Mouse (Mus musculus) hindbrain, postnatal 0 days (tissue): ENCODE measurements around the gene Ptges. TPM values are rescaled to one million over a fixed set of nuclear protein-coding genes. Genes with fewer than 3 reads are reported as not detected.
A peak's percentile ranks its signal among the peaks of the same experiment; 100 is the strongest.
"Not testable (repeated sequence)": the region's sequence is repeated elsewhere in the genome, so short reads cannot be mapped to it uniquely, and the experiment has no call there.

Experiments used
- ATAC-seq: fragments of 200-750 bp; cut with Nextera tagmentation; 2 replicates; pipeline ENCODE4 v1.8.0; 2017; ENCODE audit warnings: mild to moderate bottlenecking, moderate TSS enrichment, moderate library complexity
- DNase-seq: peaks from one replicate; pipeline ENCODE4 v3.0.0-alpha.2; 2015; ENCODE audit warnings: low spot score
- H3K27ac ChIP-seq: fragments of 300-500 bp; sonication (generic); 2 replicates; pipeline ENCODE4 v1.5.1; 2014; ENCODE audit warnings: mild to moderate bottlenecking
- H3K27me3 ChIP-seq: fragments of 300-500 bp; sonication (generic); 2 replicates; pipeline ENCODE4 v1.6.1; 2014; ENCODE audit warnings: low read length, mixed read lengths; ENCODE audit not compliant: insufficient read depth
- H3K36me3 ChIP-seq: fragments of 300-500 bp; sonication (generic); 2 replicates; pipeline ENCODE4 v1.6.1; 2014; ENCODE audit warnings: low read length, mixed read lengths; ENCODE audit not compliant: insufficient read depth
- H3K4me1 ChIP-seq: fragments of 300-500 bp; sonication (generic); 2 replicates; pipeline ENCODE4 v1.6.1; 2014; ENCODE audit warnings: antibody characterized with exemption, low read length, mixed read lengths; ENCODE audit not compliant: insufficient read depth
- H3K4me2 ChIP-seq: fragments of 300-500 bp; sonication (generic); 2 replicates; pipeline ENCODE4 v1.6.1; 2014; ENCODE audit warnings: low read depth, mild to moderate bottlenecking, low read length, moderate library complexity, mixed read lengths
- H3K4me3 ChIP-seq: fragments of 300-500 bp; sonication (generic); 2 replicates; pipeline ENCODE4 v1.5.1; 2014; ENCODE audit warnings: low read length
- H3K9ac ChIP-seq: fragments of 300-500 bp; sonication (generic); replicated peaks from 2 replicates; pipeline ENCODE4 v1.6.1; 2014; ENCODE audit warnings: mild to moderate bottlenecking, low read length, moderate library complexity, mixed read lengths
- H3K9me3 ChIP-seq: fragments of 300-500 bp; sonication (generic); 2 replicates; pipeline ENCODE4 v1.6.1; 2016; ENCODE audit warnings: low read length, mixed read lengths
- CTCF ChIP-seq: IDR thresholded peaks from 2 replicates; pipeline ENCODE4 v1.5.1; 2016; ENCODE audit warnings: antibody characterized with exemption, control low read depth, low read depth
- WGBS: fragments of 180-500 bp; shearing (Covaris S2); extraction: QIAGEN DNeasy Blood & Tissue Kit; methylation state at CpG from one replicate; pipeline ENCODE4 v1.1.7; 2014; 5-methylcytosine and 5-hydroxymethylcytosine counted together
- polyA plus RNA-seq: library from polyadenylated mRNA; unstranded; fragments of >200 nt; fragmentation: Nextera tagmentation; extraction: Ambion mirVana; gene quantifications from 2 replicates; pipeline ENCODE4 v1.2.1, GENCODE M21; 2015
- total RNA-seq: library from RNA; depleted of rRNA; stranded (reverse); fragments of >200 nt; gene quantifications from 2 replicates; pipeline ENCODE4 v1.2.3, GENCODE M21; 2014

The Ptges gene
- total and polyA plus RNA-seq, 2 experiments from 2014 or later: 8.4 to 13.3 TPM

DNA sequence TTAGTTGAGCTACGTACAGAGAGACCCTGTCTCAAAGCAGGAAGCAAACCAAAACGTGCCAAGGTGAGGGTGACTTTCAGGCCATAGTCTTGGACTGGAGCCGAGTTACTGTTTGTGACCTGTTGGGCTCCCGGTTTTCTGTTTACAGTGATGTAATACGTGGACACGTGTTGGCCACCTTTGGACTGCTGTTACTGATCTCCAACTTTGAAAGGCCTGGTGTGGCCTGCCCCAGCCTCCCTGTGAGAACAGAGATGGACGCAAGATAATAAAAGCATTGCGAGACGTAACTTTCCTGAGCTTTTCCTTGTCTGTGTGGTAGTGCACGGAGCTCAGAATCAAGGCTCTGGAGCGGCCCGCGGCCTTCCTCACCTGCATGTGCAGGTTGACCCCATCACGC is 29.1 kb upstream of the Ptges start:
- H3K36me3 ChIP-seq: peaks cover 81% of the 10 kb centered on the region
- WGBS: 93% methylated on average over 14 of the region's 14 CpGs
- H3K27me3 ChIP-seq: no peaks in the 10 kb centered on the region
- TF ChIP-seq CTCF: no peak
- no peak for ATAC-seq
- peaks cover 13% of the 10 kb centered on the region; the same call in 1 of the 2 replicates for H3K4me1 ChIP-seq
- no peak for DNase-seq
- H3K9ac ChIP-seq: no peak overlapping the region
- H3K9me3 ChIP-seq: no peaks in the 10 kb centered on the region
- no peak overlapping the region for H3K4me2 ChIP-seq
- H3K4me3 ChIP-seq: no peak overlapping the region
- H3K27ac ChIP-seq: no peak overlapping the region

DNA sequence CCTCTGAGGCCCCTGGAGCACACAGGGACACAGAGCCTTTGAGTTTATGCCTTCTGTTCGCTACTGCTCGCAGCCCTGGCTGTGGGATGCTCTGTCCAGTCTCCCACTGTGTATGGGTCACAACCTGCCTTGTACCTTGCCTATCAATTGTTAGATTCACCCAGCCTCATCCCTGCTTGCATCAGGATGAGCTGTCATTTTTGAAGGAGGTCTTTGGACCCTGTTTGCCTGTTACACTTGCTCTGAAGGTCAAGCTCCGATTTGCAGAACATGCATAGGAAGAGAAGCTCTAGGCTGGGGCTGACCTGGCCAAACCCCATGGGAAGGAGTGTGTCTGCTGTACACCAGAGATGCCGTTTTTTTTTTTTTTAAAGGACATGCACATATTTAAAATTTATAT is 27.8 kb upstream of the Ptges start:
- H3K9me3 ChIP-seq: no peaks in the 10 kb centered on the region
- no peak for ATAC-seq
- 73% methylated on average over 4 of the region's 4 CpGs for WGBS
- TF ChIP-seq CTCF: no peak
- H3K4me3 ChIP-seq: no peak overlapping the region
- no peak overlapping the region for H3K9ac ChIP-seq
- no peak for DNase-seq
- H3K4me2 ChIP-seq: no peak overlapping the region
- peaks cover 69% of the 10 kb centered on the region for H3K36me3 ChIP-seq
- H3K27me3 ChIP-seq: no peaks in the 10 kb centered on the region
- H3K4me1 ChIP-seq: peaks cover 13% of the 10 kb centered on the region; the same call in 1 of the 2 replicates
- H3K27ac ChIP-seq: no peak overlapping the region

DNA sequence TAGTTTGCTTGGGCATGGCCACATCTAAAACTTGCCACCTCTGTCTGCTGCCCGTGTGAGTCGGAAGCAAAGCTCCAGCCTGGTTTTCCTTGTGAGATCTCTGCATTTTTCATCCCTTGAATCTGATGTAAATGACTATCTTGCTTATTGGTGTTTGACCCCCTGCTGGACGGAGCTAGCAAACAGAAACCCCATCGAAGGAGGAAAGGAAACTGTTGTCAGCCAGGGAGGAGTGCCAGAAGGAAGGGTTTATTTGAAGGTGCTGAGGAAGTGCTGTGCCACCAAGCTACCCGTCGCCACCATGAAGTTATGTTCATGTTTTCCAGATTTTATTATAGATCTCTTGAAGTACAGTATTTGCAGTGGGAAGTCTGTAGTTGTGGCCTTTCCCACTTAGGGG is 25.1 kb upstream of the Ptges start:
- Histone ChIP-seq H3K4me2 (peak overlapping the region; percentile 75), H3K27ac (no peak overlapping the region), H3K9me3 (no peaks in the 10 kb centered on the region), H3K9ac (peak overlapping the region; percentile 82; the same call in 1 of the 2 replicates), H3K4me1 (peaks cover 13% of the 10 kb centered on the region; the same call in 1 of the 2 replicates), H3K4me3 (no peak overlapping the region), H3K36me3 (peaks cover 44% of the 10 kb centered on the region), H3K27me3 (no peaks in the 10 kb centered on the region)
- no peak for DNase-seq
- WGBS: 71% methylated on average over 6 of the region's 6 CpGs
- no peak for ATAC-seq
- no peak for TF ChIP-seq CTCF

DNA sequence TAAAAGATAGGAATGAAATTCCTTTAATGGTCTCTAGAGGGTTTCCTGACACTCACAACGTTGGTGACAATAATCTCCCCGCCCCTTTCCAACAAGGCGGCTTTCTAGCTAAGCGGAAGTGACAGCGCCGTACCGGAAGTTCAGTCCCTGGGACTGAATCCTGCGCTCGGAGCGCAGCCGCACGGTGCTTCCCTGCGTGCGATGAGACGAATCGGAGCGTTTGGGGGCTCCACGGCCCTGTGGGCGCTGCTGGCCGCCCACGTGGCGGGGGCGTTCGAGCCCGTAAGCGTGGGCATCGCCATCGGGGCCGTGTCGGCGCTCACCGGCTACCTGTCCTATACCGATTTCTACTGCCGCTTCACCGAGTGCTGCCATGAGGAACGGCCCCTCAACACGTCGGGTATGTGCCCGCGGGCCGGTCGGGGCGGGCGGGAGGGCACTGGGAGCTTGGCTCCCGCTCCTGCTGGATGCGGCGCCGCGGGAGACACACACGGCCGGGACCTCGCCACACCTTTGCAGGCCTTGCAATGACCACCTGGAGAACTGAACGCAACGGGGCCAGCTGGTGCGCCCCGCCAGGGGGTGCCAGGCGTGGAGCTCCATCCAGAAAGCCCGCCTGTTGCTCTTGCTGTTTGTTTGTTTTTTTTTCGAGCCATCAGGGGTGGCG is 23.3 kb upstream of the Ptges start, which contains the start of gene Tor1b:
Gene Tor1b (plus strand): TSS at position 136 of the 667 bp plus-strand sequence.
- peak within 1 kb of the TSS; percentile 83 for H3K27ac ChIP-seq
- H3K27me3 ChIP-seq: no peaks in the 10 kb centered on the region
- peak; percentile 50 for TF ChIP-seq CTCF
- H3K36me3 ChIP-seq: peaks cover 27% of the 10 kb centered on the region; the same call in 1 of the 2 replicates
- WGBS: under 1% methylated on average over 60 of the region's 60 CpGs
- H3K9ac ChIP-seq: peak within 1 kb of the TSS; percentile 82
- DNase-seq (peak; percentile 97), ATAC-seq (peak; percentile 95)
- no peaks in the 10 kb centered on the region for H3K9me3 ChIP-seq
- peak within 1 kb of the TSS; percentile 75 for H3K4me2 ChIP-seq
- peaks cover 13% of the 10 kb centered on the region; the same call in 1 of the 2 replicates for H3K4me1 ChIP-seq
- H3K4me3 ChIP-seq: peak within 1 kb of the TSS; percentile 76

DNA sequence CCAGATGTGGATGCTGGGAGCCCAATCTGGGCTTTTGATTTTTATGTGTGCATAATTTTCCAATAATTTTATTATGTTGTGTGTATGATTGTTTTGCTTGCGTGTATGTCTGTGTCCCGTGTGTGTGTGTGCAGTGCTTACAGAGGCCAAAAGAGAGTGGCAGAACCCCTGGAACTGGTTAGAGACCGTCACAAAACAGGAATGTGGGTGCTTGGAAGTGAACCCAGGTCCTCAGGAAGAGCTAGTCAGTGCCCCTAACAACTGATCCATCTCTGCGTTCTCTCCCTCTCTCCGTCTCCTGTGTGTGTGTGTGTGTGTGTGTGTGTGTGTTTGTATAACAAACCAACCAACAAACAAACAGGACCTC is 22.8 kb upstream of the Ptges start:
- Histone ChIP-seq H3K4me2 (peak overlapping the region; percentile 75), H3K9ac (peak overlapping the region; percentile 30; the same call in 1 of the 2 replicates), H3K27ac (peak overlapping the region; percentile 83), H3K4me1 (peaks cover 13% of the 10 kb centered on the region; the same call in 1 of the 2 replicates), H3K27me3 (no peaks in the 10 kb centered on the region), H3K9me3 (no peaks in the 10 kb centered on the region), H3K36me3 (peaks cover 21% of the 10 kb centered on the region; the same call in 1 of the 2 replicates), H3K4me3 (peak overlapping the region; percentile 76)
- 21% methylated on average over 5 of the region's 5 CpGs for WGBS
- TF ChIP-seq CTCF: no peak
- DNase-seq (no peak), ATAC-seq (no peak; the same call in 1 of the 2 replicates)

DNA sequence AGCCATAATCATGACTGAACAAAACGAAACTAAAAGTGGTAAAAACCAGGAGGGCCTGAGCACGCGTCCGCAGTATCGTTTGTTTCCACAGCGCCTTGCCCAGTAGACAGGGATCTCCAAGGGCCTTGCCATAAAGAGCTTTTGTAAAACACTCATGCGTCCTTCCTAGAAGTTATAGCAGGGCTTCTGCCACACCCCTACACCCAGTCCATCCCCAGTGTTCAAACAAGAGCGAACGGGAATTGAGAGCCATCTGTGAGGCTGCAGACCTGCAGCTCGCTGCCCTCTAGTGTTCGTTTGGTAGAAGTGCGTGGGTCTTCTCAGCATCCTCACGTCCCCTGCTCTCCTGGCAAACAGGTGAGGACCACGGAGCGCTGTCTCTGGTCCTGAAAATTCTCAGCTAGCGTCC is 12.9 kb upstream of the Ptges start:
- Histone ChIP-seq H3K27ac (no peak overlapping the region), H3K9me3 (no peaks in the 10 kb centered on the region), H3K27me3 (no peaks in the 10 kb centered on the region), H3K4me2 (peak overlapping the region; percentile 42), H3K4me3 (peak overlapping the region; percentile 18), H3K4me1 (no peaks in the 10 kb centered on the region), H3K9ac (no peak overlapping the region), H3K36me3 (no peaks in the 10 kb centered on the region)
- DNase-seq: peak; percentile 89
- ATAC-seq: peak; percentile 73
- peak; percentile 93 for TF ChIP-seq CTCF
- WGBS: 27% methylated on average over 16 of the region's 16 CpGs

DNA sequence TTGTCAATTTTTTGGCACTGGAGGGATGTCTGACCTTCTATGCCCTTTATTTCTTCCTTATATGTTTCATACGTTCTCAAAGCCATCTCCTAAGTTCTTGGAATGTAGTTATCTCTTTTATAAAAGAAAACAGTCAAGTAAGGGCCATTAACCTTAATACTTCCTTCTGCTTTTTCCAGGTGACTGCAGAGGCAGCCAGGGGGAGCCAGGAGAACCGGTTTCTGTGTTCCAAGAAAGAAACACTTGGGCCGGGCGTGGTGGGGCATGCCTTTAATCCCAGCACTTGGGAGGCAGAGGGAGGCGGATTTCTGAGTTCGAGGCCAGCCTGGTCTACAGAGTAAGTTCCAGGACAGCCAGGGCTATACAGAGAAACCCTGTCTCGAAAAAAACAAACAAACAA is 12.5 kb upstream of the Ptges start:
- not testable (repeated sequence) for H3K9me3 ChIP-seq, H3K36me3 ChIP-seq, H3K4me2 ChIP-seq, H3K4me3 ChIP-seq, H3K27ac ChIP-seq, H3K9ac ChIP-seq, H3K27me3 ChIP-seq, ATAC-seq, H3K4me1 ChIP-seq, DNase-seq
- 50% methylated on average over 7 of the region's 7 CpGs for WGBS
